Comparison of ENCODE assay signal across 12 mouse cellular contexts in the genomic region with DNA sequence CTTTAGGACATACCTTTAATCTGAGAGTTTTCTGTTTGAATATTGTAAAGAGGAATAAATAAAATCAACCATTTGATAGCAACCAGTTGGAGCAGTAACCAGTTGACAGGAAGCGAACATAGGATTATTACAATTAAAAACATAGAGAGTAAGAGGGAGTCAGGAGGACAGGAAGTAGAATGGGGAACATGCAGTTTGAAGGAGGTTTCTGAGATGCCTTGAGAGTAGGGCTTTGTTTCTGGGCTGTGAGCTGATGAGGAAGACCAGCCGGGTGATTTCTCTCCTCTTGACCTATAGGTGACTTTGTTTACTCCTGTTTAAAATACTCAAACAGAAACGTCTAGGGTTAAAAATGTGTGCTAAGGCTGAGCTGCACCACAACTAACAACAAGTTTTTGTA.
"Had no signal": no experiment of that assay in that cellular context is flagged by ENCODE, and none has a peak within 500 bp of the region (broad histone marks: within the 10 kb centered on the region; RNA-seq: fewer than 3 reads in every experiment).

No protein-coding gene starts in this region.

- DNase-seq: retina, postnatal 1 day; right cerebral cortex, adult 18-20 months; right cerebral cortex, postnatal 14 days; right cerebral cortex, postnatal 25 days; right cerebral cortex, postnatal 4 days; spleen, adult 18-20 months; thymus, adult 18-20 months; thymus, adult 2 months; thymus, postnatal 14 days; thymus, postnatal 25 days; thymus, postnatal 36 days; thymus, postnatal 4 days had no signal
